Mouse (Mus musculus) G1E (cell line): Measurements from ENCODE around the gene Cdh11.

Experiments used
- CTCF ChIP-seq: IDR thresholded peaks from 2 replicates; pipeline ENCODE4 v1.5.1; 2012; ENCODE audit warnings: low read depth, low read length, inconsistent platforms, mixed read lengths
- GATA1 ChIP-seq: IDR thresholded peaks from 2 replicates; pipeline ENCODE4 v1.6.1; 2012; ENCODE audit warnings: borderline replicate concordance, low read length, inconsistent platforms, mixed read lengths
- GATA2 ChIP-seq: IDR thresholded peaks from 2 replicates; pipeline ENCODE4 v1.6.1; 2012; ENCODE audit warnings: low read depth, low read length, inconsistent platforms, borderline replicate concordance

DNA sequence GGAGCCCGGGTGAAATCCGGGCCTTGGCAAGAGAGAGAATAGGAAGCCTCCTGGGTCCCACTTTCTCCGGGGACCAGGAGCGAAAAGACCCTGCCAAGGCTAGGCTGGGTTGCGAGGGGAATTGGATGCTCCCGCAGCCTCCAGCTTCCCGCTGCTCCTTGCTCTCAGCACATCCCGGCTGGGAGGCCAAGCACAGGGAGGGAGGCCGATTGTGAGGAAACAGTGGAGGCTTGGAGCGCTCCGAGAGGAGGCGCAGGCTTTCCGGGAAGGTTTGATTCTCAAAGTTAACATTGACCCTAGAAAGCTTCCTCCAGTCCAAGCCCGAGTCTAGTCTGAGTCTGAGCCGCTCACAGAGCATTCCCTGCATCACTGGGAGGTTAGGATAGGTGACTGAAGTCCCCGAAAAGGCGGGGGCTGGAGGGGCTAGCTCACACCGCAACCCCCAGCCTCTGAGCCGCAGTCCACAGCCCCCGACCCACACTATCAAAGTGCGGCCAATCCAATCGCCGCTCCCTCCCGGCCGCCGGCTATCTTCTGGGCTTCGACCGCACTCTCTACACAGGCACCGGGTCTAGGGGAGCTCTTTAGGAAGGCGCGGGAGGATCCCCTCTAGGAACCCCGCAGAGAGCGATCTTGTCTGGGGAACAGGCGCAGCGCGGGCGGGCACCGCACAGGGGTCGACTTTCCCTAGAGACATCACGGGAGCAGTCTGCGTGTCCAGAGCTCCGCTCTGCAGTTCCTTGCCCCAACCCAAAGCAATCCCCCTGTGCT, 1.4 kb downstream of the Cdh11 start:
- TF ChIP-seq CTCF (no peak), GATA2 (no peak), GATA1 (no peak)
